Mouse (Mus musculus) liver, embryonic 14.5 days (tissue): ENCODE results near the gene Fhl3. TPM values are rescaled to one million over a fixed set of nuclear protein-coding genes. Genes with fewer than 3 reads are reported as not detected.

Experiments used
- ATAC-seq: fragments of 200-750 bp; cut with Nextera tagmentation; 2 replicates; pipeline ENCODE4 v1.8.0; 2017; ENCODE audit warnings: moderate number of reproducible peaks, mild to moderate bottlenecking, moderate library complexity; ENCODE audit not compliant: insufficient read depth
- DNase-seq, 3 experiments: peaks; one replicate each; pipeline ENCODE4 v3.0.0-alpha.2; 2012 to 2013; ENCODE audit warnings: low read depth in 3 of 3, low spot score in 3 of 3
- H3K27ac ChIP-seq: fragments of 300-500 bp; sonication (generic); 2 replicates; pipeline ENCODE4 v1.5.1; 2014; ENCODE audit warnings: moderate library complexity, mild to moderate bottlenecking, control low read depth, inconsistent platforms
- H3K27me3 ChIP-seq: fragments of 300-500 bp; sonication (generic); 2 replicates; pipeline ENCODE4 v1.6.1; 2014; ENCODE audit warnings: mild to moderate bottlenecking, low read length, moderate library complexity; ENCODE audit not compliant: control insufficient read depth, insufficient read depth
- H3K36me3 ChIP-seq: fragments of 300-500 bp; sonication (generic); replicated peaks from 2 replicates; pipeline ENCODE4 v1.6.1; 2014; ENCODE audit warnings: low read depth; ENCODE audit not compliant: control insufficient read depth, insufficient read depth
- H3K4me1 ChIP-seq, 2 experiments: fragments of 200-500 bp in 1 of 2; fragments of 300-500 bp in 1 of 2; sonication (generic) in 1 of 2; replicated peaks; 2 replicates each; pipeline ENCODE4 v1.6.1; 2012 to 2014; ENCODE audit warnings: antibody characterized with exemption in 1 of 2, inconsistent platforms in 1 of 2, low read length in 1 of 2; ENCODE audit not compliant: control insufficient read depth in 2 of 2, insufficient read depth in 2 of 2
- H3K4me2 ChIP-seq: fragments of 300-500 bp; sonication (generic); 2 replicates; pipeline ENCODE4 v1.6.1; 2014; ENCODE audit warnings: low read depth, mild to moderate bottlenecking, control low read depth, moderate library complexity
- H3K4me3 ChIP-seq, 2 experiments: fragments of 200-500 bp in 1 of 2; fragments of 300-500 bp in 1 of 2; sonication (generic) in 1 of 2; 2 replicates each; pipeline ENCODE4 v1.5.1; 2012 to 2014; ENCODE audit warnings: low read depth in 2 of 2, low read length in 2 of 2, mild to moderate bottlenecking in 2 of 2, control low read depth in 1 of 2, inconsistent platforms in 1 of 2, moderate library complexity in 1 of 2; ENCODE audit not compliant: insufficient read depth in 1 of 2
- H3K9ac ChIP-seq: fragments of 300-500 bp; sonication (generic); replicated peaks from 2 replicates; pipeline ENCODE4 v1.6.1; 2014; ENCODE audit warnings: mild to moderate bottlenecking, control low read depth, moderate library complexity
- H3K9me3 ChIP-seq: fragments of 300-500 bp; sonication (generic); 2 replicates; pipeline ENCODE4 v1.6.1; 2016; ENCODE audit warnings: low read length, mixed read lengths; ENCODE audit not compliant: control insufficient read depth
- CTCF ChIP-seq: IDR thresholded peaks from 2 replicates; pipeline ENCODE4 v1.5.1; 2016; ENCODE audit warnings: antibody characterized with exemption, low read depth, control low read depth
- EP300 ChIP-seq: IDR thresholded peaks from 2 replicates; pipeline ENCODE4 v1.6.1; 2016; ENCODE audit warnings: antibody characterized with exemption, low read depth
- WGBS: fragments of 180-500 bp; shearing (Covaris S2); extraction: QIAGEN DNeasy Blood & Tissue Kit; methylation state at CpG from one replicate; pipeline ENCODE4 v1.1.7; 2014; ENCODE audit not compliant: insufficient replicate concordance; 5-methylcytosine and 5-hydroxymethylcytosine counted together
- polyA plus RNA-seq, 2 experiments: library from polyadenylated mRNA; depleted of rRNA in 1 of 2; stranded (reverse) in 1 of 2; unstranded in 1 of 2; fragments of >200 nt; fragmentation: Nextera tagmentation in 1 of 2; extraction: Ambion mirVana in 1 of 2; gene quantifications; 2 replicates each; pipeline versions ENCODE4 v1.2.1 to v1.2.3; 2012 to 2014

Gene Fhl3
- polyA plus RNA-seq, 2 experiments, result 2.7 to 2.8 TPM

GRCm38 (mm10) chr4:124658412-124658851 is 42.1 kb upstream of the Fhl3 start:
- no peak overlapping the region for H3K9ac ChIP-seq
- H3K36me3 ChIP-seq, result no peaks in the 10 kb centered on the region
- no peaks in the 10 kb centered on the region for H3K9me3 ChIP-seq
- H3K27me3 ChIP-seq, result peaks cover 100% of the 10 kb centered on the region
- H3K4me3 ChIP-seq, result no peak overlapping the region
- no peaks in the 10 kb centered on the region for H3K4me1 ChIP-seq
- no peak overlapping the region for H3K27ac ChIP-seq
- no peak overlapping the region for H3K4me2 ChIP-seq
- ATAC-seq (no peak), DNase-seq (no peak)
- TF ChIP-seq CTCF, result no peak
- TF ChIP-seq EP300, result no peak
- WGBS, result 3% methylated on average over 39 of the region's 39 CpGs

GRCm38 (mm10) chr4:124659251-124660217 is 41.0 kb upstream of the Fhl3 start:
- H3K4me3 ChIP-seq, result no peak overlapping the region
- H3K9ac ChIP-seq, result no peak overlapping the region
- no peak for DNase-seq
- H3K27me3 ChIP-seq, result peaks cover 92% of the 10 kb centered on the region
- H3K4me2 ChIP-seq, result no peak overlapping the region
- no peaks in the 10 kb centered on the region for H3K4me1 ChIP-seq
- H3K36me3 ChIP-seq, result no peaks in the 10 kb centered on the region
- WGBS, result 3% methylated on average over 68 of the region's 68 CpGs
- no peaks in the 10 kb centered on the region for H3K9me3 ChIP-seq
- no peak overlapping the region for H3K27ac ChIP-seq
- ATAC-seq, result no peak
- TF ChIP-seq CTCF (no peak), EP300 (no peak)

- 24% methylated on average over 3 of the region's 3 CpGs for WGBS
- H3K36me3 ChIP-seq, result no peaks in the 10 kb centered on the region
- ATAC-seq (no peak), DNase-seq (no peak)
- H3K9ac ChIP-seq, result no peak overlapping the region
- H3K4me2 ChIP-seq, result no peak overlapping the region
- TF ChIP-seq EP300, result no peak
- TF ChIP-seq CTCF, result no peak
- no peaks in the 10 kb centered on the region for H3K9me3 ChIP-seq
- H3K4me1 ChIP-seq, result no peaks in the 10 kb centered on the region
- H3K27me3 ChIP-seq, result peaks cover 89% of the 10 kb centered on the region
- no peak overlapping the region for H3K4me3 ChIP-seq
- H3K27ac ChIP-seq, result no peak overlapping the region
Measured at GRCm38 (mm10) chr4:124660603-124661002, 39.9 kb upstream of the Fhl3 start.

GRCm38 (mm10) chr4:124663034-124663433 is 37.5 kb upstream of the Fhl3 start:
- no peak for ATAC-seq
- H3K4me2 ChIP-seq, result no peak overlapping the region
- peaks cover 68% of the 10 kb centered on the region for H3K27me3 ChIP-seq
- H3K4me3 ChIP-seq, result no peak overlapping the region
- no peak overlapping the region for H3K27ac ChIP-seq
- no peak overlapping the region for H3K9ac ChIP-seq
- H3K36me3 ChIP-seq, result no peaks in the 10 kb centered on the region
- H3K4me1 ChIP-seq, result no peaks in the 10 kb centered on the region
- no peak for DNase-seq
- H3K9me3 ChIP-seq, result no peaks in the 10 kb centered on the region
- TF ChIP-seq CTCF, result peak; percentile 60
- no peak for TF ChIP-seq EP300
- 29% methylated on average over 3 of the region's 3 CpGs for WGBS

- 64% methylated on average over 9 of the region's 9 CpGs for WGBS
- no peak for TF ChIP-seq EP300
- TF ChIP-seq CTCF, result no peak
- Histone ChIP-seq H3K27me3 (peaks cover 60% of the 10 kb centered on the region), H3K9me3 (no peaks in the 10 kb centered on the region), H3K4me2 (no peak overlapping the region), H3K27ac (no peak overlapping the region), H3K9ac (no peak overlapping the region), H3K4me3 (no peak overlapping the region), H3K4me1 (no peaks in the 10 kb centered on the region), H3K36me3 (no peaks in the 10 kb centered on the region)
- no peak for ATAC-seq
- DNase-seq, result no peak
Measured at GRCm38 (mm10) chr4:124664185-124664584, 36.3 kb upstream of the Fhl3 start.
